Mouse (Mus musculus) hematopoietic multipotent progenitor cell, adult 10-12 weeks (in vitro differentiated cells): Measurements from ENCODE around the gene 3425401B19Rik. TPM values are rescaled to one million over a fixed set of nuclear protein-coding genes. Genes with fewer than 3 reads are reported as not detected.

ENCODE experiments used
- polyA plus RNA-seq: library from polyadenylated mRNA; stranded (reverse); fragments of >175 nt; gene quantifications from 2 replicates; pipeline ENCODE4 v1.2.3, GENCODE M21; 2012; ENCODE audit warnings: low replicate concordance

Gene 3425401B19Rik
- 0.74 and 1.2 TPM in 2 replicates for polyA plus RNA-seq

DNA sequence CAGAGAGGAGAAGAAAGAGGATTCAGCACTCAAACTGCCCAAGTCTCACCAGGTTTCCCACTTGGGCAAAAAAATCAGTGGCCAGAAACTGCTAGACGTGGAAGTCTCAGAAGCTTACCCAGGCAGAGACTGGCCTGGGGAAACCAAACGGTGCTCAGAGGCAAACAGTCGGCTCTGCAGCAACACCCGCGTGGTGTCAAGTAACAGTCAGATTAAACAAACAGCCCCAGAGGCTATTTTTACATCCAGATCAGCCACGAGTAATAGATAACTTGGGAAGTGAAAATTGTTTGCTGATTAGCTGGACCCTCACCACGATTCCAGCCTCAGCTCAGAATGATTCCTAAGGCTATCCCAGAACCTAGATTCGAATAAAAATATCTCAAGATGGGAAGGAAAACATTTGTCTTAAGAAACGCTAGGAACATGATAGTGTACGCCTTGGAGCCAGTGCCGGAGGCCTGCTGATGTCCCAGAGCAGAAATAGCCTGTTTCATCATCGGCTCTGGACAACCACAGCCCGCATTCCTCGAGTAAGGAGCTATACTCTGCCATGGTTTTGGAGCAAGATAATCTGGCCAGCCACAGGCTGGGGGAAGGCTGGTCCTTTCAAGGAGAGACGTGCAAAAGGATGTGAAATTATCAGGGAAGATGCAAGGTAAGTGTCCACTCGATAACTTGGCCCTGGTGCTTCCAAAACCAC lies at the start of gene 3425401B19Rik:
Gene 3425401B19Rik (minus strand): TSS at position 170 of the 703 bp plus-strand sequence.

Other genes with a start within 250 kb of the 3425401B19Rik start
- not detected in 2 replicates for gene Slc18a3, start 220.4 kb downstream of the 3425401B19Rik start, polyA plus RNA-seq
- not detected in 2 replicates for gene Chat, start 219.3 kb downstream of the 3425401B19Rik start, polyA plus RNA-seq
- gene Ercc6, start 171.8 kb downstream of the 3425401B19Rik start, polyA plus RNA-seq, result 3.4 and 3.8 TPM in 2 replicates
- gene Prrxl1, start 85.9 kb downstream of the 3425401B19Rik start, polyA plus RNA-seq, result not detected in 2 replicates
- 0.24 and 2.3 TPM in 2 replicates for gene Tmem273, start 100.7 kb upstream of the 3425401B19Rik start, polyA plus RNA-seq
- gene Fam170b, start 148.7 kb upstream of the 3425401B19Rik start, polyA plus RNA-seq, result 0.18 TPM in 1 of 2 replicates, not detected in the other
- gene Vstm4, start 171.5 kb upstream of the 3425401B19Rik start, polyA plus RNA-seq, result 0.87 and 1.9 TPM in 2 replicates